Comparison of ENCODE assay signal across 27 mouse cellular contexts in genomic region chr19:55711701-55712100, GRCm38 (mm10).
"Had no signal": no experiment of that assay in that cellular context is flagged by ENCODE, and none has a peak within 500 bp of the region (broad histone marks: within the 10 kb centered on the region; RNA-seq: fewer than 3 reads in every experiment).

No protein-coding gene starts in this region.

- H3K36me3 ChIP-seq: heart, embryonic 13.5 days; heart, embryonic 15.5 days; hindbrain, embryonic 12.5 days; kidney, embryonic 15.5 days; limb, embryonic 13.5 days; limb, embryonic 15.5 days; liver, embryonic 12.5 days had no signal

- H3K27ac ChIP-seq: heart, adult 2 months; heart, embryonic 13.5 days; heart, embryonic 15.5 days; hindbrain, embryonic 12.5 days; hindbrain, embryonic 14.5 days; kidney, embryonic 15.5 days; kidney, postnatal 0 days; limb, embryonic 13.5 days; limb, embryonic 15.5 days; liver, embryonic 12.5 days; liver, embryonic 14.5 days had no signal

- H3K4me2 ChIP-seq: heart, embryonic 11.5 days; heart, embryonic 13.5 days; heart, embryonic 15.5 days; hindbrain, embryonic 12.5 days; hindbrain, embryonic 14.5 days; kidney, embryonic 15.5 days; limb, embryonic 13.5 days; limb, embryonic 15.5 days; liver, embryonic 12.5 days had no signal

- ATAC-seq: hindbrain, embryonic 16.5 days; intestine, embryonic 16.5 days; liver, embryonic 12.5 days had no signal

- H3K9me3 ChIP-seq: heart, embryonic 13.5 days; heart, embryonic 15.5 days; hindbrain, embryonic 12.5 days; kidney, embryonic 15.5 days; limb, embryonic 13.5 days; limb, embryonic 15.5 days; liver, embryonic 12.5 days had no signal

- H3K4me1 ChIP-seq: heart, embryonic 13.5 days; heart, embryonic 15.5 days; hindbrain, embryonic 12.5 days; limb, embryonic 15.5 days had no signal

- H3K9ac ChIP-seq: heart, embryonic 13.5 days; heart, embryonic 15.5 days; hindbrain, embryonic 12.5 days; hindbrain, embryonic 14.5 days; kidney, embryonic 15.5 days; limb, embryonic 13.5 days; limb, embryonic 15.5 days; liver, embryonic 12.5 days; liver, embryonic 14.5 days had no signal

- DNase-seq: gastrocnemius, postnatal 14 days; gastrocnemius, postnatal 36 days; heart, adult 11 months; heart, adult 2 months; heart, postnatal 14 days; heart, postnatal 36 days; kidney, adult 11 months; kidney, adult 2 months; kidney, adult 9 months; kidney, postnatal 14 days; kidney, postnatal 36 days; layer of hippocampus, adult 9-11 months; layer of hippocampus, postnatal 36 days; left cerebral cortex, postnatal 4 days had no signal

- H3K27me3 ChIP-seq: heart, embryonic 13.5 days; heart, embryonic 15.5 days; hindbrain, embryonic 12.5 days; kidney, embryonic 15.5 days; limb, embryonic 13.5 days; limb, embryonic 15.5 days had no signal

- H3K4me3 ChIP-seq: heart, adult 2 months; heart, embryonic 13.5 days; heart, embryonic 15.5 days; hindbrain, embryonic 12.5 days; kidney, embryonic 15.5 days; limb, embryonic 13.5 days; limb, embryonic 15.5 days; liver, embryonic 12.5 days had no signal
